Mouse (Mus musculus) myocyte (in vitro differentiated cells): Measurements from ENCODE around the gene Gpr135. TPM values are rescaled to one million over a fixed set of nuclear protein-coding genes. Genes with fewer than 3 reads are reported as not detected.
A peak's percentile ranks its signal among the peaks of the same experiment; 100 is the strongest.

Experiments used
- H3K27me3 ChIP-seq: one replicate; pipeline ENCODE4 v1.6.1; 2011; ENCODE audit not compliant: control insufficient read depth, insufficient read depth, insufficient read length
- H3K36me3 ChIP-seq: one replicate; pipeline ENCODE4 v1.6.1; 2011; ENCODE audit not compliant: control insufficient read depth, insufficient read depth
- H3K4me2 ChIP-seq: one replicate; pipeline ENCODE4 v1.6.1; 2011; ENCODE audit warnings: low read depth, control low read depth
- H3K4me3 ChIP-seq: one replicate; pipeline ENCODE4 v1.5.1; 2011; ENCODE audit warnings: mild to moderate bottlenecking, control low read depth, moderate library complexity
- H3K79me2 ChIP-seq: one replicate; pipeline ENCODE4 v1.6.1; 2011; ENCODE audit not compliant: control insufficient read depth, insufficient read depth
- H3ac ChIP-seq: one replicate; pipeline ENCODE4 v1.6.1; 2011; ENCODE audit not compliant: control insufficient read depth, insufficient read length
- CEBPB ChIP-seq: IDR thresholded peaks from 2 replicates; pipeline ENCODE4 v1.6.1; 2011; ENCODE audit warnings: mild to moderate bottlenecking, moderate library complexity; ENCODE audit not compliant: poor library complexity, insufficient read depth, severe bottlenecking
- E2F4 ChIP-seq: IDR thresholded peaks from one replicate; pipeline ENCODE4 v1.6.1; 2011; ENCODE audit warnings: mild to moderate bottlenecking, control low read depth, moderate library complexity; ENCODE audit not compliant: insufficient read depth
- MAX ChIP-seq: IDR thresholded peaks from one replicate; pipeline ENCODE4 v1.6.1; 2011; ENCODE audit warnings: low read depth, mild to moderate bottlenecking, control low read depth
- MYOD1 ChIP-seq, 3 experiments: IDR thresholded peaks; one replicate each; pipeline ENCODE4 v1.6.1; 2011; ENCODE audit warnings: control low read depth in 2 of 3, low read depth in 2 of 3, mild to moderate bottlenecking in 2 of 3, moderate library complexity in 1 of 3; ENCODE audit not compliant: insufficient read length in 2 of 3, control insufficient read depth in 1 of 3
- MYOG ChIP-seq, 3 experiments: IDR thresholded peaks; one replicate each; pipeline ENCODE4 v1.6.1; 2011; ENCODE audit warnings: control low read depth in 2 of 3, low read depth in 2 of 3, mild to moderate bottlenecking in 2 of 3; ENCODE audit not compliant: insufficient read length in 2 of 3, control insufficient read depth in 1 of 3, insufficient read depth in 1 of 3
- POLR2A ChIP-seq: IDR thresholded peaks from one replicate; pipeline ENCODE4 v1.6.1; 2011; ENCODE audit warnings: low read depth, mild to moderate bottlenecking, control low read depth, moderate library complexity; ENCODE audit not compliant: insufficient read length
- POLR2AphosphoS2 ChIP-seq: IDR thresholded peaks from one replicate; pipeline ENCODE4 v1.6.1; 2011; ENCODE audit warnings: low read depth, control low read depth; ENCODE audit not compliant: insufficient read length
- REST ChIP-seq: IDR thresholded peaks from one replicate; pipeline ENCODE4 v1.6.1; 2011; ENCODE audit warnings: mild to moderate bottlenecking, control low read depth, moderate library complexity; ENCODE audit not compliant: insufficient read depth, insufficient read length
- SRF ChIP-seq: IDR thresholded peaks from one replicate; pipeline ENCODE4 v1.6.1; 2011; ENCODE audit warnings: low read depth; ENCODE audit not compliant: control insufficient read depth, insufficient read length
- TCF12 ChIP-seq: IDR thresholded peaks from one replicate; pipeline ENCODE4 v1.6.1; 2011; ENCODE audit warnings: mild to moderate bottlenecking, control low read depth; ENCODE audit not compliant: poor library complexity, insufficient read depth, severe bottlenecking
- TCF3 ChIP-seq: IDR thresholded peaks from one replicate; pipeline ENCODE4 v1.6.1; 2011; ENCODE audit warnings: low read depth, control low read depth; ENCODE audit not compliant: insufficient read length
- USF1 ChIP-seq: IDR thresholded peaks from one replicate; pipeline ENCODE4 v1.6.1; 2011; ENCODE audit warnings: low read depth, mild to moderate bottlenecking, control low read depth, moderate library complexity
- polyA plus RNA-seq: library from polyadenylated mRNA; unstranded; fragments of >200 nt; fragmentation: generic; extraction: Trizol; gene quantifications from one replicate; pipeline ENCODE4 v1.2.1, GENCODE M21; 2012; ENCODE audit warnings: missing spikeins

Gene Gpr135
- polyA plus RNA-seq, 1 experiment: 0.04 TPM

DNA sequence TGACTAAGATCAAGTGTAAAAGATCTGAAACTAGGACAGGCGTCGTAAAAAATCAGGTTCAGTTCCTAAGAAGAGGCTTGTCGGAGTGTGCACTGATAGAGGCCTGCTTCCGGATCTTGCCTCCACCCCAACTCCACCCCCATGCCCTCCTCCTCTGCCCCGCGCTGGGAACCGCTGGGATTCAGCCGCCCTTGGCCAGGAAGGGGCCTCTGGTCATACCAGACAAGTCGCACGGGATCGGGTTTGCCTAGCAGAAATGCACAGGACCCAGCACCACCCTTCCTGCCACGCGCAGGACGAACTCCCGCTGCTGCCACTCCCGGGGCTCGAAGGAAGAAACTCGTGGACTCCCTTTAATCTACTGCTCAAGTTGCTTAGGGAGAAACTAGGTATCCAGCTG is 11.4 kb upstream of the Gpr135 start:
- Histone ChIP-seq H3K4me2 (no peak overlapping the region), H3K4me3 (no peak overlapping the region), H3K27me3 (no peaks in the 10 kb centered on the region), H3K79me2 (peaks cover 1% of the 10 kb centered on the region), H3ac (no peak overlapping the region), H3K36me3 (no peaks in the 10 kb centered on the region)
- TF ChIP-seq E2F4 (no peak), SRF (no peak), POLR2A (no peak), MYOD1 (IDR thresholded peaks at IDR 0.05; ENCODE audit: control insufficient read depth in 1 of 3, insufficient read length in 2 of 3, low read depth in 2 of 3) (no peak), TCF3 (no peak), MYOG (IDR thresholded peaks at IDR 0.05; ENCODE audit: control insufficient read depth in 1 of 3, insufficient read depth in 1 of 3, insufficient read length in 2 of 3, low read depth in 2 of 3) (no peak), MAX (no peak), CEBPB (no peak), TCF12 (no peak), POLR2AphosphoS2 (no peak), USF1 (no peak), REST (no peak)

DNA sequence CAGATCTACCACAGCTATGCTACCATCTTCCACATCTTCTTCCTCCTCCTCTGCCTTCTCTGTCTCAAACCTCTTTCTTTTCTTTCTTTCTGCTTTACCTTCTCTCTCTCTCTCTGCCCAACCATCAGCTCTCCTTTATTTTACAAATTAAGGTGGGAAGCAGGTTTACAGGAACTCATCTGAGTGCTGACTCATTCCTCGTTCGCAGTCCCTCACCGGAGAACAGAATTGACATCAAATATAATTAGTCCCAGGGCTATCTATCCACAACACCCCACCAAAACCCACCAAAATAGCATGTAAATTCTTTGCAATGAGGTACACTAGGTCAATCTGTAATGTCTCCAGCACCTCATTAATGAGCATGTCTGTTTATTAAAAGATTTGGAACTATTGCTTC is 11.0 kb upstream of the Gpr135 start:
- no peak overlapping the region for H3K4me2 ChIP-seq
- H3K4me3 ChIP-seq: no peak overlapping the region

GRCm38 (mm10) chr12:72078248-72078647 is 7.3 kb upstream of the Gpr135 start:
- no peak overlapping the region for H3ac ChIP-seq
- no peaks in the 10 kb centered on the region for H3K27me3 ChIP-seq
- no peak overlapping the region for H3K4me2 ChIP-seq
- no peaks in the 10 kb centered on the region for H3K79me2 ChIP-seq
- H3K36me3 ChIP-seq: no peaks in the 10 kb centered on the region
- H3K4me3 ChIP-seq: no peak overlapping the region
- TF ChIP-seq E2F4 (no peak), MAX (no peak), TCF12 (no peak), CEBPB (no peak), REST (no peak), SRF (no peak), POLR2AphosphoS2 (no peak), MYOG (IDR thresholded peaks at IDR 0.05; ENCODE audit: control insufficient read depth in 1 of 3, insufficient read depth in 1 of 3, insufficient read length in 2 of 3, low read depth in 2 of 3) (no peak), USF1 (no peak), TCF3 (no peak), MYOD1 (IDR thresholded peaks at IDR 0.05; ENCODE audit: control insufficient read depth in 1 of 3, insufficient read length in 2 of 3, low read depth in 2 of 3) (no peak), POLR2A (no peak)

More for the DNA sequence above, 11.0 kb upstream of the Gpr135 start:
- Histone ChIP-seq H3K79me2 (no peaks in the 10 kb centered on the region), H3ac (no peak overlapping the region), H3K36me3 (no peaks in the 10 kb centered on the region), H3K27me3 (no peaks in the 10 kb centered on the region)
- no peak for TF ChIP-seq E2F4
- TF ChIP-seq SRF: no peak
- TF ChIP-seq USF1: no peak
- no peak for TF ChIP-seq MYOD1 (IDR thresholded peaks at IDR 0.05; ENCODE audit: control insufficient read depth in 1 of 3, insufficient read length in 2 of 3, low read depth in 2 of 3)
- no peak for TF ChIP-seq TCF3
- no peak for TF ChIP-seq REST
- no peak for TF ChIP-seq POLR2A
- TF ChIP-seq TCF12: no peak
- TF ChIP-seq POLR2AphosphoS2: no peak
- TF ChIP-seq CEBPB: no peak

DNA sequence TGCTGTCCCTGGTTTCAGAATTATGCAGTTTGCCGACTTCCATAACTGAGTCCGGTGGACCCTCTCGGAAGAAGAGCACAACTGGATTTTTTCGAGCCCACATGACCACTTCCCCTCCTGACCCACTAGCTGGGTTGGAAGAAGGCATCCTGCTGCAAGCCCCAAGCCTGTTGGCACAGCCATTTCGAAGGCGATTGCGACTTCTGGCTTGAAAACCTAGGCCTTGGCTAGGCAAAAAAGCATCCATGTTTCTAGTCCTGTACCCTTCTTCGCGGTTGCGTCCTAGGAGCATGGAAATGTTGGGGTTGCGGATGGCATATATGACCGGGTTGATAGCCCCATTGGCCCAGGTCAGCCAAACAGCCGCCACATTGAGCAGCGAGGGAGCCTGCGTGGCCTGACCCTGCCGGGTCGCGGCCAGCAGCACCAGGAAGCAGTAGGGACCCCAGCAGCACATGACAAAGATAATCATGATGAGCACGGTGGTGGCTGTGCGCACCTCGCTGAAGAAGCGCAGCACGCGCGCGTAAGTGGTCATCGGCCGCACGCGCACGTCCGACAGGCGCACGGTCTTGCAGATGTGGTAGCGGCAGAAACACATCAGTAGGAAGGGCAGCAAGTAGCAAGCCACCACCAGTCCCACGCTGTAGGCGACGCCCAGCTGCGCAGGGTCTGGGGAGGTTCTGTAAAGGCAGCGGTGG is 1.1 kb downstream of the Gpr135 start:
- no peaks in the 10 kb centered on the region for H3K79me2 ChIP-seq
- peak overlapping the region; percentile 10 for H3ac ChIP-seq
- TF ChIP-seq SRF: no peak
- no peak for TF ChIP-seq REST
- no peak for TF ChIP-seq TCF12
- no peak for TF ChIP-seq USF1
- no peak for TF ChIP-seq E2F4
- no peak for TF ChIP-seq MYOG (IDR thresholded peaks at IDR 0.05; ENCODE audit: control insufficient read depth in 1 of 3, insufficient read depth in 1 of 3, insufficient read length in 2 of 3, low read depth in 2 of 3)
- TF ChIP-seq CEBPB: no peak
- H3K4me2 ChIP-seq: peak overlapping the region; percentile 90
- H3K27me3 ChIP-seq: peaks cover 9% of the 10 kb centered on the region
- peak overlapping the region; percentile 15 for H3K4me3 ChIP-seq
- H3K36me3 ChIP-seq: no peaks in the 10 kb centered on the region

- H3K4me3 ChIP-seq: no peak overlapping the region
- no peaks in the 10 kb centered on the region for H3K36me3 ChIP-seq
- H3K79me2 ChIP-seq: no peaks in the 10 kb centered on the region
- H3ac ChIP-seq: no peak overlapping the region
- H3K27me3 ChIP-seq: peaks cover 21% of the 10 kb centered on the region
- TF ChIP-seq MAX (no peak), POLR2A (no peak), MYOD1 (IDR thresholded peaks at IDR 0.05; ENCODE audit: control insufficient read depth in 1 of 3, insufficient read length in 2 of 3, low read depth in 2 of 3) (no peak), MYOG (IDR thresholded peaks at IDR 0.05; ENCODE audit: control insufficient read depth in 1 of 3, insufficient read depth in 1 of 3, insufficient read length in 2 of 3, low read depth in 2 of 3) (no peak), SRF (no peak), TCF12 (no peak), TCF3 (no peak), POLR2AphosphoS2 (no peak), USF1 (no peak), REST (no peak), CEBPB (no peak), E2F4 (no peak)
- no peak overlapping the region for H3K4me2 ChIP-seq
Measured at GRCm38 (mm10) chr12:72057780-72058179, 13.1 kb downstream of the Gpr135 start.
